Mouse (Mus musculus): ENCODE results near the gene Nxnl1. TPM values are rescaled to one million over a fixed set of nuclear protein-coding genes. Genes with fewer than 3 reads are reported as not detected.

Nxnl1 gene
- total RNA-seq, 2 experiments from 2014 or later, result 0.18 to 0.22 TPM

- DNase-seq (ENCODE audit: low spot score in 2 of 2), result peak; percentile 65 to 67
- intact Hi-C loops (cut with DNase I), result loop anchor here (2.0 kb wide), 1 partner anchor 34 kb away; the partner anchor contains the start of gene Fam129c
Observed at GRCm38 (mm10) chr8:71562751-71563150, 3.6 kb downstream of the Nxnl1 start.

- intact Hi-C loops (cut with DNase I), result loop anchor here (2.0 kb wide), 1 partner anchor 99 kb away; no protein-coding TSS in a partner anchor
- peak; percentile 43 to 47 for DNase-seq (ENCODE audit: low spot score in 2 of 2)
Observed at GRCm38 (mm10) chr8:71561401-71561800, 5.0 kb downstream of the Nxnl1 start.

- DNase-seq (ENCODE audit: low spot score in 2 of 2), result no peak
- intact Hi-C loops (cut with DNase I), result loop anchor here (2.0 kb wide), 1 partner anchor 100 kb away; no protein-coding TSS in a partner anchor
Observed at GRCm38 (mm10) chr8:71560765-71561164, 5.6 kb downstream of the Nxnl1 start.

- intact Hi-C loops (cut with DNase I), result loop anchor here (2.0 kb wide), 1 partner anchor 101 kb away; no protein-coding TSS in a partner anchor
Observed at GRCm38 (mm10) chr8:71560071-71560470, 6.3 kb downstream of the Nxnl1 start.

GRCm38 (mm10) chr8:71558958-71559690, 7.3 kb downstream of the Nxnl1 start:
- intact Hi-C loops (cut with DNase I), result no loop called here
- DNase-seq (ENCODE audit: low spot score in 2 of 2), result no peak

More at GRCm38 (mm10) chr8:71560071-71560470, 6.3 kb downstream of the Nxnl1 start:
- no peak for DNase-seq (ENCODE audit: low spot score in 2 of 2)

- no peak for DNase-seq (ENCODE audit: low spot score in 2 of 2)
- intact Hi-C loops (cut with DNase I), result no loop called here
Observed at GRCm38 (mm10) chr8:71558071-71558957, 8.1 kb downstream of the Nxnl1 start, which contains the start of gene Tmem221. TSS of gene Tmem221 (minus strand) at chr8:71558871.

GRCm38 (mm10) chr8:71554644-71555043, 11.8 kb downstream of the Nxnl1 start:
- intact Hi-C loops (cut with DNase I), result no loop called here
- DNase-seq (ENCODE audit: low spot score in 2 of 2), result no peak

- no peak for DNase-seq (ENCODE audit: low spot score in 2 of 2)
Observed at GRCm38 (mm10) chr8:71554001-71554400, 12.4 kb downstream of the Nxnl1 start.

GRCm38 (mm10) chr8:71552770-71553169, 13.6 kb downstream of the Nxnl1 start:
- intact Hi-C loops (cut with DNase I), result no loop called here
- DNase-seq (ENCODE audit: low spot score in 2 of 2), result no peak

More at GRCm38 (mm10) chr8:71554001-71554400, 12.4 kb downstream of the Nxnl1 start:
- intact Hi-C loops (cut with DNase I), result no loop called here

GRCm38 (mm10) chr8:71550754-71551153, 15.6 kb downstream of the Nxnl1 start:
- intact Hi-C loops (cut with DNase I), result no loop called here
- no peak for DNase-seq (ENCODE audit: low spot score in 2 of 2)

GRCm38 (mm10) chr8:71547590-71547989, 18.8 kb downstream of the Nxnl1 start:
- intact Hi-C loops (cut with DNase I), result no loop called here
- no peak for DNase-seq (ENCODE audit: low spot score in 2 of 2)

- intact Hi-C loops (cut with DNase I), result no loop called here
- no peak for DNase-seq (ENCODE audit: low spot score in 2 of 2)
Observed at GRCm38 (mm10) chr8:71545053-71545452, 21.3 kb downstream of the Nxnl1 start.

GRCm38 (mm10) chr8:71543755-71544154, 22.6 kb downstream of the Nxnl1 start:
- intact Hi-C loops (cut with DNase I), result loop anchor here (5.0 kb wide), 1 partner anchor 81 kb away; the partner anchor contains the start of genes Abhd8 and Mrpl34
- no peak for DNase-seq (ENCODE audit: low spot score in 2 of 2)

- intact Hi-C loops (cut with DNase I), result loop anchor here (5.0 kb wide), 1 partner anchor 80 kb away; the partner anchor contains the start of genes Abhd8 and Mrpl34
- peak; percentile 95 to 97 for DNase-seq (ENCODE audit: low spot score in 2 of 2)
Observed at GRCm38 (mm10) chr8:71542632-71543343, 23.6 kb downstream of the Nxnl1 start, which contains the start of gene Mvb12a. TSS of gene Mvb12a (plus strand) at chr8:71542922.

- DNase-seq (ENCODE audit: low spot score in 2 of 2), result peak in 1 of 2 experiments; percentile 32
- intact Hi-C loops (cut with DNase I), result no loop called here
Observed at GRCm38 (mm10) chr8:71537028-71537867, 29.2 kb downstream of the Nxnl1 start, which contains the start of gene Bst2. TSS of gene Bst2 (minus strand) at chr8:71537456.

- DNase-seq (ENCODE audit: low spot score in 2 of 2), result peak in 1 of 2 experiments; percentile 16
- intact Hi-C loops (cut with DNase I), result no loop called here
Observed at GRCm38 (mm10) chr8:71535663-71536062, 30.7 kb downstream of the Nxnl1 start.

- DNase-seq (ENCODE audit: low spot score in 2 of 2), result no peak
- intact Hi-C loops (cut with DNase I), result loop anchor here (5.0 kb wide), 1 partner anchor 37 kb away; no protein-coding TSS in a partner anchor
Observed at GRCm38 (mm10) chr8:71534263-71534810, 32.1 kb downstream of the Nxnl1 start.

Data from left cerebral cortex, postnatal 36 days (tissue).